Mouse (Mus musculus) gastrocnemius, postnatal 14 days (tissue): ENCODE results near the gene Thra. TPM values are rescaled to one million over a fixed set of nuclear protein-coding genes. Genes with fewer than 3 reads are reported as not detected.

Source experiments
- DNase-seq: peaks from one replicate; pipeline ENCODE4 v3.0.0; 2021; ENCODE audit warnings: mixed read lengths
- intact Hi-C: fragments of 180-260 bp; cut with DNase I; formaldehyde crosslinking; loops from one replicate; pipeline ENCODE4 v1.15.1; 2025; ENCODE audit warnings: low total_unique reads
- total RNA-seq, 2 experiments: library from RNA; stranded (reverse); gene quantifications; 2 replicates each; pipeline ENCODE4 v1.2.3; 2021

Thra gene
- total RNA-seq, 2 experiments from 2014 or later: 91.8 to 106 TPM

DNA sequence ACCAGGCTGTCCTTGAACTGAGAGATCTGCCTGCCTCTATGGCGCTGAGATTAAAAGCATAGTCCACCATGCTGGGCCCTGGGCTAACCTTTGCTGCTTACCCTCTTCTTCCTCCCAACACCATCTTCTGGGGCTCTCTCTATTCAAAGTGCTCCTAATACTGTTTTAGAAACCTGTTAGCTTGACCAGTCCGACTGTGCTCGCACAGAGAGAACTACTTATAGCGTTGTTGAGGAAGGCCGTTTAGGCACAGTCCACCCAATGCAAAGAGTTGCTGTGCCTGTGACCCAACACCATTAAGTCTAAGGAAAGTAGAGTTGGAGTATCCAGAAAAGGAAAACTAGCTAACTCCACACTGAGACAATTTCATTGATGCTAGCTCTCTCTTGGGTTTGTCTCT is 47.7 kb downstream of the Thra start:
- DNase-seq: no peak
- intact Hi-C loops: loop anchor here (5.0 kb wide), 1 partner anchor 91 kb away; no protein-coding TSS in a partner anchor

DNA sequence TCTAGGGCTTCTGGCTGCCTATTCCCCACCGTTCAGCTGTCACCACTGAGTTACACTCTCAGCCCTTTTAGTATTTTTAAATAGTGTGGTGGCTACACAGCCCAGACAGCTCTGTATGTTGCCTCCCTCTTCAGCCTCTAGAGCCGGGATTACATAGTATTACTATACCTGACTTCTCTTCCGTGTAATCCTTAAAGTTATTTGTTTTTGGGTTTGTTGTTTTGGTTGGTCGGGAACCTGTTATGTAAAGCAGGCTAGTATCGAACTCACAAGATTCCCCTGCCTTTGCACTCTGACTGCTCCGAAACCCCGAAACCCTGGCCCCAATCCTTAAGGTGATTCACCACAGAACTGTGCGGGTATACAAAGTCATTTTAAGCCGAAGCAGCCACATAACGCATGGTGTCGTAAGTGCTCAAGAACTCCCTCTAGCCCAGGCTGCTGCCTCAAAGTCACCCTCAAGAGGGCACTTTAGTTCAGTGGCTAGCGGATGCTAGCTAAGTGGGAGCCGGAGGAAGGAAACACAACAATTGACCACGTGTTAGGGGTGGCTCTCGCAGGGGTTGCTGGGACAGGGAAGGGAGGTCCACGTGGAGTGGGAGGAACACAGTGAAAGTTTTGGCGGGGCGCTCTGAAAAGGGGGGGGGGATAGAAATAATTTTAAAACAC is 48.2 kb downstream of the Thra start:
- intact Hi-C loops: loop anchor here (5.0 kb wide), 1 partner anchor 91 kb away; no protein-coding TSS in a partner anchor
- DNase-seq: peak; percentile 89

DNA sequence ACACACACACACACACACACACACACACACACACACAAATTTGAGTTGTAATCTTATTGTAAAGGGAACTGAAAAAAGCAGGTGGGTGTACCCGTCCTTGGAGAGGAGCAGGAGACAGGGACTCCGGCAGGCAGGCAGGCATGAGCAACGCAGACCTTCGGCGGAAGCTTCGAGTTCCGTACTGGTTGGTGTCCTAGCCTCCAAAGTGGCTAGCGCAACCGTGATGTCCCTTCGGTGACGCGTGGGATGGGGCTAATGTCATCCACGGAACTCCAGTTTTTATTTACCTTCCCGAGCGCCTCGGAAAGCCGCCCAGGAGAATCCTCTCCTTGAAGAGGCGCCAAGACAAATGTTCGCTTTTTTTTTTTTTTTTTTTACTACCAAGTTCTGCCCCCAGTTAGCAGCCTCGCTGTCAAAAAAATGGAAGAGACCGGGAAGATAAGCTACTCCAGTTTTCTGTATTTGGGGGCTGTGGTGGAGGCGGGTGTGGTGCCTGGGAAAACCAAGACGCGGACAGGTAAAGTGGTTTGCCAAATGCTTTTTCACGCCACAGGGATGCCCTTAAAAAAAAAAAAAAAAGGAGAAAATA is 48.9 kb downstream of the Thra start:
- intact Hi-C loops: loop anchor here (5.0 kb wide), 1 partner anchor 92 kb away; no protein-coding TSS in a partner anchor
- peak; percentile 36 for DNase-seq

DNA sequence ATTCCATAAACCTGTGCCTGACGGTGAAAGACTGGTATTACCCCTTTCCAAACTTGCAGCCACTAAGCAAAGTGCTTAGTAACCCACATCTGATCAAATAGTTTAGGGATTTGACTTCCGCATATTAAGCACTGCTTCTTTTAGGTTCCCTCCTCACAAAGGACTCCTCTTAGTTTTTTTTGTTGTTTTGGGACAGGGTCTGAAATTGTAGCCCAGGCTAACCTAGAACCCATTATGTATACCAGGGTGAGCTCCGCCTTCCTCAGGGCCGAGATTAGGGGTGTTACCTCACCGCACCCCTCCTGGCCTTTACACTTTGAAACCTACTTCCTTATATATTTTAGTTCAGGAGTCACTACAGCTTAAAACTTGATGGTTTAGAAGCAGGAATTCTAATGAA is 49.4 kb downstream of the Thra start:
- DNase-seq: no peak
- intact Hi-C loops: loop anchor here (5.0 kb wide), 1 partner anchor 93 kb away; no protein-coding TSS in a partner anchor

DNA sequence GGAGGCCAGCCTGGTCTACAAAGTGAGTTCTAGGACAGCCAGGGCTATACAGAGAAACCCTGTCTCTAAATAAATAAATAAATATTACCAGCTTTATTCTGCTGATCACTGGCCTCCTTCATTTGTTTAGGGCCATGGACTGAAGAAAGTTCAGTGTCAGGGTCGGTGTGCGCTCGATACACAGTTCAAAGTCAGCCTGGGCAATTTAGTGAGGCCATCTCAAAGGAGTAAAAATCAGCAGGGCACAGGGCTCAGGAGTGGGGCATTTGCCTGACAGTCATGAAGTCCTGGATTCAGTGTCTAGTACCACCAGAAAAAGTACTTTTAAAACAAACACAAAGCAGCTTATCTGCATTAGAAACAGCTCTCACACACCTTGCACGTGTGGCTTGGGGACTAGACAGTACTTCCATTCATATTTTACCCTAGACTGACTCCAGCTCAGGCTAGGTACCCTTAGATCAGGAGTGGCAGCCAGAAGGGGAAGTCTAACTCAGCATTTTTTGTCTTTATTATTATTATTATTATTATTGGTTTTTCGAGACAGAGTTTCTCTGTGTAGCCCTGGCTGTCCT is 50.3 kb downstream of the Thra start:
- no peak for DNase-seq
- intact Hi-C loops: no loop called here

DNA sequence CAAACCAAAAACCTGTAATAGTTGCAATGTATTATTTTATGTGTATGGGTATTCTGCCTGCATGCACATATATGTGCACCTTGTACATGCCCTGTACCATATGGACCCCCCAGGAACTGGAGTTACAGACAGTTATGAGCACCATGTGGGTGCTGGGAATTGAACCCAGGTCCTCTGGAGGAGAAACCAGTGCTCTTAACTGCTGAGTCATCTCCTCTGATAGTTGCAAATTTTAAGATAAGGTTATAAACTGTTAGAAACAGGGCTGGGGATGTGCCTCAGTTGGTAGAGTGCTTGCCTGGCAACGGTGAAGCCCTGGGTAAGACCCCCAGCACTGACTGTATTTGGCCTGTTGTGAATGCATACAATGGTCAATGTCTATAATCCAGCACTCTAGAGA is 51.0 kb downstream of the Thra start:
- DNase-seq: no peak
- intact Hi-C loops: no loop called here

DNA sequence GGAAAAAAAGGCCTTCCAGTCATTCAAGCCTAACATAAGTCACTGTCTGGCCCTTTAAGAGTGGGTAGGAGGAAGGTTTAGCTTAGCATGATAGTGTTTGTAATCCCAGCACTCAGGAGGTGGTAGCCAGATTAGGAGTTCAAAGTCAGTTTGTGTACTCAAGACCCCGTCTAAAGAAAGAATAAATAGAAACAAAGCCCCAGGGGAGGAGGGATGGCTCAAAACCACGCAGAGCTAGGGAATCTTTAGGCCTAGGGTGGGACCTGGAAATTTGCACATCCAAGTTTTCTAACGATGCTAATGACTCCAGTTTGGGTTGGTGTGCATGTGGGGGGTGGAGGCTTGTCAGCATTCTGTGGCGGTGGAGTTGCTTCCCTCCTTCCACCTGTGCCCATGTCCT is 51.6 kb downstream of the Thra start:
- intact Hi-C loops: no loop called here
- DNase-seq: no peak

DNA sequence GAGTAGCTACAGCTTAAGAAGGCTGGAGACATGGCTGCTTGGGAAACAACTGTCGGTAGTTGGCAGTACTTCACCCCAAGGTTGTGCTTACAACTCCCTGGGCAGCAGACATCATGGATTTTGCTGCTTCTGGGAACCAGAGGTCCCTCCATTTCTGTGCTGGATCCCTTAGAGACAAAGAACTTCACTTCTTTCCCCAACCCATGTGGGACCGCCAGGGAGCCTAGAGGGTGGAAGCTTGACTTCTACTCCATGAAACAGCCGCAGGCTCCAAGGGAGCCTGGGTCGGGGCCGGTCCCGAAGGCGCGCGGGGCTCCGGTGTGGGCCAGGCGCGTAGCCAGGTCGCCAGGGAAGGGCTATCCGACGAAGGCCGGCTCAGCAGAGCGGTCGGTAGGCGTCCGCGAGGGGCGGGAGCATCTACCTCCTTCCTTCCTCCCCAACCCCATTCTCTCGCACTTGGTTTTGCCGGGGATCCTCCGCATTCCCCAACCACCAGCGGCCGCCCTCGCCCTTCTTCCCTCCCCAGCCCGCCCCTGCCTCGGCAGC is 54.1 kb downstream of the Thra start:
- intact Hi-C loops: no loop called here
- DNase-seq: peak; percentile 80

DNA sequence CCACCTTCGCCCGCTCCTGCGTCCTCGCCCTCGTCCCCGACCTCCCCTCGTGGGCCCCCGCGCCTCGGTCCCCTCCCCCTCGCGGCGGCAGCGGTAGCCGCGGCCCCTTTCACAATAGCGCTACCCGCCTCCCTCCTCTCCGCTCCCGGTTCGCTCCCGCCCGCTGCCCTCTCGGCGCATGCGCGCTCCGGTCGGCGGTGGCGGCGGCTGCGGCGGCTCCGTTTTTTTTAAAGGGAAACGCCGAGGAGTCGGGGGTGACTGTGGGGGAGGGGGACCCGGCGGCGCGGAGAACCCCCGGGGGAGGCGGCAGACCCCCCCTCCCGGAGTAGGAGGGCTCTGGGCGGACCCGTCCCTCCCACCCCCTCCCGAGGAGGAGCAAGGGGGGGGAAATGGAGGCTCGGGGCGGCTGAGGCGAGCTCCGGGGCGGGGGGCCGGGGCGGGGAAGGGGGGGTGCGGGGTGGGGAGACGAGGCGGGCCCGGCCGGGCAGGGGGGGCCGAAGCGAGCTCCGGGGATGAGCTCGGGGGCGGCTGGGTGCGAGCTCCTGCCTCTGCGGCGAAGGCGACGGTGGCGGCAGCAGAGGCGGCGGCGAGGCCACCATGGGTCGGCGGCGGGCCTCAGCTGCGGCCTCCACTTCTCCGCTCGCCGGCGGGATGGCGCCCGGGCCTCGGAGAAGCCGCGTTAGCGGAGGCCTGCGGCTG is 54.7 kb downstream of the Thra start, which contains the start of gene Msl1:
Msl1 (plus strand) TSS at position 502 of the 699 bp plus-strand sequence.
- intact Hi-C loops: no loop called here
- DNase-seq: peak; percentile 91

DNA sequence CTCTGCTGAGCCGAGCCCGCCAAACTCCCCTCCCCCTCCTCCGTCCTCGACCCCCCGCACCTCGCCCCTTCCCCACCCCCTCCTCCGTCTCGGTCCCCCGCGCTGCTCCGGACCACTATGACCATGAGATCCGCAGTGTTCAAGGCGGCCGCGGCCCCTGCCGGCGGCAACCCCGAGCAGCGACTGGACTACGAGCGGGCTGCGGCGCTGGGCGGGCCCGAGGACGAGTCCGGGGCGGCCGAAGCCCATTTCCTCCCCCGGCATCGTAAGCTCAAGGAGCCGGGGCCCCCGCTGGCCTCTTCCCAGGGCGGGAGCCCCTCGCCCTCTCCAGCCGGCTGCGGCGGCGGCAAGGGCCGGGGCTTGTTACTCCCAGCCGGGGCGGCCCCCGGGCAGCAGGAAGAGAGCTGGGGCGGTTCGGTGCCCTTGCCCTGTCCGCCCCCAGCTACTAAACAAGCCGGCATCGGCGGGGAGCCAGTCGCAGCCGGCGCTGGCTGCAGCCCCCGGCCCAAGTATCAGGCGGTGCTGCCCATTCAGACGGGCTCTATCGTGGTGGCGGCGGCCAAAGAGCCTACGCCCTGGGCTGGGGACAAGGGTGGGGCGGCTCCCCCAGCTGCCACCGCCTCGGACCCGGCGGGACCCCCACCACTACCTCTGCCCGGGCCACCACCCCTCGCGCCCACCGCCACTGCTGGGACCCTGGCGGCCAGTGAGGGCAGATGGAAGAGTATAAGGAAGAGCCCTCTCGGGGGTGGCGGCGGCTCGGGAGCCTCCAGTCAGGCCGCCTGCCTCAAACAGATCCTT is 55.5 kb downstream of the Thra start:
- intact Hi-C loops: no loop called here

DNA sequence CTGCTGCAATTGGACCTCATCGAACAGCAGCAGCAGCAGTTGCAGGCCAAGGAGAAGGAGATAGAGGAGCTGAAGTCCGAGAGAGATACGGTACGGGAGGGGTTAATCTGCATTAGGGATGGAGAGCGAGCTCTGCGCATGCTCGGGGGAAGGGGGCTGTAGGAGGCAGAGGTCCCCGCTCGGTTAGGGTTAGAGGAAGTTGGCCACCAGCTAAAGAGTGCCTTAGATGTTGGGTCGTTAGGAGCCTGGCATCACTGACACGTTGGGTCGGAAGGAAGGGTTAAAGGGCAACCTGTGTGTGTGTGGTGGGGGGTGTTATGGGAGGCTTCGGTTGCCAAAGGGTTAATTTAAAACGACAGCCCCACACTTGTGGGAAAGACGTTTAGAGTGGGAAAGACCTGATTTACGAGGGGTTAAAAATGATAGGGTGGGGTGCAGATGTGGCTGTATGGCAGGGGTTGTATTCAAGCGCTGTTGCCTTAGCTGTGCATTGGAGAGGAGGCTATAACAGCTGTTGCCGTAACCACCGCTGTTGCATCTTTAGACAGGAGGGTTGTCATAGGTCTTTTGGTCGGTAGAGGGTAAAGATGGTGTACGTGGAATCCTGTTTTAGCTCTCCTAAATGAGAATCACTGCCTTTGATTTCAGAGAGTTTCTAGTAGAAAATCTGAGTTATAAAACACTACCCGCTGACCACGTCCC is 56.2 kb downstream of the Thra start:
- intact Hi-C loops: no loop called here
- DNase-seq: peak; percentile 72

More for the DNA sequence above, 55.5 kb downstream of the Thra start:
- DNase-seq: peak; percentile 58

DNA sequence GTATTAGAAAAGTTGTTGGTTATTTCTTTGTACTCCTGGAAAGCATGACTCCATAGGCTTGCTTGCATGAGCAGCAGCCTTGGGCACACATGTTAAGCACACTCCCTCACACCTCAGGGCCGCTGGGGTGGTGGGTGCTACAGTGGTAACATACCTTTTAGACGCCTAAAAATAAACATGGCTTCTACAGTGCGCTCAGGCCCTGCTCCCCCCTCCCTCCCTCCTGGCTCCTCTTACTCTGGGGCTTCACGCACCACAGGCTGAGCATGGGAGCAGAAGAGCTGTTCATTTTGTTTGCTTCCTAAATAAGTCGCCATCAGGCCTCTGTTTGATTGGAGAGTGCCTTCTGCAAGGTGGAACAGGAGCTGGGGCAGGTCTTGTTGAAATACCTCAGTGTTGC is 56.9 kb downstream of the Thra start:
- intact Hi-C loops: no loop called here
- no peak for DNase-seq

DNA sequence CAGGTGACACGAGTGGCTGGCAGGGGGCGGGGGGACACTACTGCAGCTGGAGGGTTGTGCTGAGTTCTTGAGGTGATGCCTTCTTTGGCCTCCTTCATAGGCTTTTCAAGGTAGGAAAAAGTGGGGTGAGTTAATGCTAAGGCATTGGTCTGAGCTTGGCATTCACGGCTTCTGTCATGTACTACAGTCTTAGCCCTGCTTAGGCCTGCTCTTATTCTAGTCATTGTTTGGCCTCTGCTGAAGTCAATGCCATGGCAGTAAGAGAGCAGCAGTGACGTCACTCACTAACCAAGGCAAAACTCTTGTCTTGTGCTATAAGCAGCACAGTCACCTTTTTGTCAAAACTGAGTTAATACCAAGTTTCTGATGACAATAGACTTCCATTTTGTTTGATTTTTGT is 57.5 kb downstream of the Thra start:
- no peak for DNase-seq
- intact Hi-C loops: no loop called here

DNA sequence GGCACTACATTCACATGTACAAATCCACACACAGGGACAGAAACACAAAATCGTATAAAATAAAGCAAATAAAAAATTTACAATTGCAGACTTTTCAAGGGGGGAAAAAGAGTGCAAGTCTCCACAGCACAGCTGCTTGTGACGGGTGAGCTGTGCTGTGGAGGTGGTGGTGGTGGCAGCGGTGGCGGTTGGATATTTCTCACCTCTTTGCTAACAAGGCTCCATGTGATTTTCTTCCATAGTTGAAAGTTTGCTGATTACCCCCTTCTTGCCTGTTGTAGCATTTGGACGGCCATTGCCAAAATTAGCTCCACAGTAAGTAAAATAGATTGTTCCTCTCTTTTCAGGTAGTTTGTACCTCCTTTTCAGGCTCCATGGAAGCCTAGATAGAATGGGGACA is 64.2 kb downstream of the Thra start, which contains the start of gene Casc3:
Casc3 (plus strand) TSS at position 301 of the 400 bp plus-strand sequence.
- intact Hi-C loops: no loop called here
- DNase-seq: no peak

DNA sequence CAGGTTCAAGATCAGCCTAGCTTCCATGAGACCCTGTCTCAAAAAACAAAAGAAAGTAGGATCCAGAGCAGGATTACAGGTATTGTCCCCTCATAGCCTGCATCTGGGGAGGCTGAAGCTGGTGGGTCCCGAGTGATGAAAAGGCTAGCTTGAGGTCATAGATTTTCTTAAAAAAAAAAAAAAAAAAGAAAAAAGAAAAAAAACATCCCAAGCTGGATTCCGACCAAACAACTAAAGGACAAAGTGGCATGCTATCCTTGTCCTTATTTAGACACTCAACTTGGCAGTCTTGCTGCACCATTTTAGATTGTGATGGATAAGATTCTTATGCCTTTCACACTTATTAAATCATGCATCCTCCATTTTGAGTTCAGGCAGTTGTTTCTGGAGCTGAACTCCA is 68.0 kb downstream of the Thra start:
- intact Hi-C loops: no loop called here
- DNase-seq: no peak

DNA sequence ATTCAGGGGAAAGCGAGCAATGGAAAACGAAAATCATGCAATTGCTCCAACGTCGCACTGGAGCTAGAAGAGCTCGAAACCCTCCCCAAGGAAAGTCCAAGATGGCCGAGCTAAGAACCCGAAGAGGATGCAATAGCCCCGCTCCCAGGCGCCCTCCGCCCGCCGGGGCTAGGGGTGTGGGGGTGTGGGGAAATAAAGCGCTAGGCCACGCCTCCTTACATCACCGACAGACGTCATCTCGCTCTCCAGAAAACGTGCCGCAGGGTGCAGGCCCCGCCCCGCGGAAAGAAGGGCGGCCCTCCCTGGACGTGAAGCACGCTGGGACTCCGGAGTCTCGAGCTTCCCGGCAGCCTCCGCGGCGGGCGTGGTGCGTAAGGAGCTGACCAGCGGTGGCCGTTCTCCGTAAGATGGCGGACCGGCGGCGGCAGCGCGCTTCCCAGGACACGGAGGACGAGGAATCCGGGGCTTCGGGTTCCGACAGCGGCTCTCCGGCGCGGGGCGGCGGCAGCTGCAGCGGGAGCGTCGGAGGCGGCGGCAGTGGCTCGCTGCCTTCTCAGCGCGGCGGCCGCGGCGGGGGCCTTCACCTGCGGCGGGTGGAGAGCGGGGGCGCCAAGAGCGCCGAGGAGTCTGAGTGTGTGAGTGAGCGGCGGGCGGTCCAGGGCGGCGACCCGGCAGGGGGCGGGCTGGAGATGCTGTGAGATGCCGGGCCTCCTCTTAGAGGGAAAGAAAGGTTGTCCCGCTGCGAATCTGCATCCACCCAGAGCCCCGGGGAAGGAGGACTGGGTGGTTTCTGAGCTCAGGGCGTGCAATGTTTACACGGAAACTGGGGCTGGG is 69.2 kb downstream of the Thra start:
- peak; percentile 99 for DNase-seq
- intact Hi-C loops: no loop called here

DNA sequence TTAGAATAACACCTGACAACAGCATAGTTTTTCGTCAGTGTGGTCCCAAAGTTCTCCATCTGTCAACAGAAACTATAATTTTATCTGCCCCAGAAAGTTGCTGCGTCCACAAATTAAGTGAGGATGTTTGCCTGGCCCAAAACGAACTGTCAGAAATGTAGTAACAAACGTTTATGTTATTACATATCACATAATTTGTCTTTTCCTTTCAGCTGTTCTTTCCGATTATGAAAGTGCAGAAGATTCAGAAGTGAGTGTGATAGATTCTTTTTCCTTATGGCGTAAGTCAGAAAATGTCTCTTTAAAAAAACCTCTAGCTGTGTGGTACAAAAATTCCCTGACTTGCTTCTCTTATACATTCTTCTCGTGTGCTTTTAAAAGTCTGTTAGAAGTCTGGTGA is 70.2 kb downstream of the Thra start:
- DNase-seq: no peak
- intact Hi-C loops: no loop called here
